Mouse (Mus musculus) spleen, embryonic (tissue): ENCODE measurements around the gene Ror2.

Experiments used
- CTCF ChIA-PET: fragments of 350-600 bp; sonication (Branson Sonifier 250); formaldehyde crosslinking; loops from one replicate; lab custom pipeline; 2022; lab: Charles Lee

Gene Ror2

DNA sequence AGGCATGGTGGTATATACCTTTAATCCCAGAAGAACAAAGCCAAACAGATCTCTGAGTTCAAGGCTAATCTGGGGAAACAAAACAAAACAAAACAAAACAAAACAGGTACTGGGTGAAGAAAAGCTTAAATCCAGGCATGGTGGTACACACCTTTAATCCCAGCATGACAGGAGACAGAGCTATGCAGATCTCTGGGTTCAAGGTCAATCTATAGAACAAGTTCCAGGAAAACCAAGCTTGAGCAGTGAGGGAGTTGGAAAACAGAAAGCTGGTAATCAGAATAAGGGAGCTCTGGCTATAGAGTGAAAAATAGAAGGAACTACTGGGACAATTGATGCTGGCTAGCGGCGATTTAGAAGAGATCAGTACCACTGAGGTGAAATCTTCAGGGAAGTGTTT, 145.6 kb downstream of the Ror2 start:
- CTCF ChIA-PET: no interaction called here

DNA sequence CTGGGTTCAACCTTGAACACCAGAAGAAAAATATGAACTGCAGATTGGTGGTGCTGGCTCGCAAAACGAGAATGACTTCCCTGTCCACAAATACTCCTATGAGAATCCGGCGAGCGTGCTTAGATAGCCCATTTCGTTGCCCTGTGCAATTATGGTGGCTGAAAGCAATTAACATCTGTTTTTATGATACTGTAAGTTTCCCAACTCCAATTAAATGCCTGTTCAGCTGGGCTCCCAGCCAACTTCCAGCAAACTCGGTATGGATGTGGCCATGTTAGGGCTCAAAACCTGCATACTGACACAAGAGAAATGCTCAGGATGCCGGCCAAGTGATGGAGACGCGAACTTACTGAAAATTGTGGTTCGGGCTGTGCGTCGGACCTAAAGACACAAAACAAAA, 155.4 kb downstream of the Ror2 start:
- CTCF ChIA-PET: no interaction called here

GRCm38 (mm10) chr13:53130032-53130431, 155.9 kb downstream of the Ror2 start:
- CTCF ChIA-PET: no interaction called here

GRCm38 (mm10) chr13:53125627-53126026, 160.3 kb downstream of the Ror2 start:
- CTCF ChIA-PET: no interaction called here

DNA sequence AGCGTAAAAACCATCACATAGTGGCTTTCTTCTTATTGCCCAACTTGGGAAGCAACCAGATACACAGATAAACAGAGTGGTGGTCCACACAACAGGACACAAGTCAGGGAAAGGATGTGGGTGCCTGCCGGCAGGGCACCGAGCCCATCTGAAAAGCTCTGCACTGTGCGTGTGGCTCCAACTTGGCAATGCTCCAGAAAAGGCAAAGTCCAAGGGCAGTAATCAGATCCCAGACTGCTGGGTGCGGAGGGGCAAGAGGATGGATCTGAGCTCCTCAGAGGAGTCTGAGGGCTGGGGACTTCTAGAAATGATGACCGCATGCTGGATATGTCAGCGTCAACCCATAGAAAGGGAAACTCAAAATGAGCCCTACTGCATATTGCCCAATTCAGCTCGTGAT, 163.8 kb downstream of the Ror2 start:
- CTCF ChIA-PET: no interaction called here

DNA sequence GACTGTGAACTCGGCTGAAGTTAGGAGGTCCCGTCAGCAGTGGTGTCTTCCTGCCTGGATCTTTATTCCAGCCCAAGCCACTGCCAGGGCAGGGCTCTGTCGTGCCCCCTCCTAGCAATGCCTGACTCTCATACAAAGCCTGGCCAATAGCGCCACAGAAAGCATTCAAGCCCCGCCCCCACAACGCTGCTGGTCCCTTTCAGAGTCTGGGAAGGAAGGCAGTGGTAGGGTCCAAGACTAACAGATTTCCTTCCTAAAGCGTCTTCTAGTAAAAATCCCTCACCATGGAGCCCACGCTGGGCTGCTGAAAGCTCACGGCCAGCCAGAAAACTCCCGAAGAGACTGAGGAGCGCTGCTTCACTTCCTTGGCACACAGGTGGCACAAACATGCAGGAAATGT, 165.0 kb downstream of the Ror2 start:
- CTCF ChIA-PET: no interaction called here

- CTCF ChIA-PET: no interaction called here
These were observed 166.1 kb downstream of the Ror2 start for GRCm38 (mm10) chr13:53119586-53120426.

- CTCF ChIA-PET: no interaction called here
These were observed 167.5 kb downstream of the Ror2 start for GRCm38 (mm10) chr13:53118398-53118797.

DNA sequence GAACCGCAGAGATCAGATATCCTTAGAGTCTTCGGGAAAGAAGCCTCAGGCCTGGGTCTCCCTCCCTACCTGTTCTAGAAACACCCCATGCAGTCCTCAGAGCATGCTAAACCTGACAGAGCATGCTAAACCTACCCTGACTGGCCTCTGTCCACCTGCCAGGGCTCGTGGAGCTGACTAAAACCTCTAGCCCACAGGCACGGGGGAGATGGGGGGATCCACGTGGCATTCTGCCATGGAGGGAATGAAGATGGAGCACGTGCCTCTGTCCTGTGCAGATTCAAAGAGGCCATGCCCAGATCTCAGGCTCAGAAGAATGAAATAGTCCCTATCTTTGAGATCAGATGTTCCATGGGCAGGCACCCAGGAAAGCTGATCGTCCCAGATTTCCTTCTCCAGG, 168.0 kb downstream of the Ror2 start:
- CTCF ChIA-PET: no interaction called here

DNA sequence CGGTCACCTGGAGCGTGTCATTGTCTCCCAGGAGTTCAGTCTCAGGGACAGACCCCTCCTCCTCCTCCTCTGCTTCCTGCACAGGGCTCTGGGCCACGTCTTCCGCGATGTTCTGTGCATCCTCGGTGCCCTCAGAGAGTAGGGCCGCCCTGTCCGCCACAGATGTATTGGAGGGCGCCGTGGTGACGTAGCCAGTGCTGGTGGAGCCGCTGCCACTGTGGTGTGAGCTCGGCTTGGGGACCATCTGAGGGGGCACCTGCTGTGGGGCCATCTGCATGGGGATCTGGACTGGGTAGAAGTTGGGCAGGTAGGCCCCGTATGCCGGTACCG, 175.7 kb downstream of the Ror2 start:
- CTCF ChIA-PET: no interaction called here

GRCm38 (mm10) chr13:53109560-53110248, 176.2 kb downstream of the Ror2 start:
- CTCF ChIA-PET: no interaction called here

GRCm38 (mm10) chr13:53106676-53107075, 179.2 kb downstream of the Ror2 start:
- CTCF ChIA-PET: no interaction called here

DNA sequence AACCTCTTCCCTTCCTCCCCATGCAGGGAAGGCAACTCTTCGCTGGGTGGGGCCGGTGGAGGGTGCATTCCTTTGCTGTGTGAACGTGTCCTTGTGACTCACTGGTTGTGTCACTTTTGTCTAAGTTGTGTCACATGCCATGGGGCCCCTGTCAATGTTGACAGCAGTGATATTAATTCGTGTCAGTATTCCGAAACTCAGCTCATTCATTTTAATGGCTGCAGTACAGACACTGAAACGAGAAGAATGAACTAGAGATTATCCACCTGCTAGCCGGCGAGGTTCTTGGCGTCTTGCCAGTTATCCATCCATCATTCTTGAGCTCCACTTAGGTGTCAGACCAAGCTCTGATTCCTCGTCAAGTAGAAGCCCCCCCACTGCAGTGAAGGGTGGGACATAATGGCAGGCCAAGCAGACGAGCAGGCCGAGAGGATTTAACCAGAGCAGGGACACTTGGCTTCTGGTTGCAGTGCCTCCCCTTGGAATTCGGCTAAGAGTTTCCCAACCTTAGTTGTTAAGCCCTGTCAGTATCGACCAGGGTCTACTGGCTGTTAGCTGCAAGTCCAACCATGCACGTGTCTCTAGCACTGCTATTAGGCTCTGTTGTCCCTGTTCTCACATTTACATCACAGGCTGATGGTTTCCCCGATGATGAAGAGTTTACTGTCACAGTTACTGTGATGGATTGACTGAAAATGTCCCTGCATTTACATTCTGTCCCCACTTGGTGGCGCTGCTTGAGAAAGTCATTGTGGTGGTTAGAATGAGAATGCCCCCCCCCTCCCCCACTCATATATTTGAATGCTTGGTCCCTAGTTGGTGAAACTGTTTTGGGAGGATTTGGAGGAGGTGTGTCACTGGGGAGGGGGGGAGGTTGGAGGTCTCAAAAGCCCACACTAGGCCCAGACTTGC, 185.9 kb downstream of the Ror2 start:
- CTCF ChIA-PET: no interaction called here

DNA sequence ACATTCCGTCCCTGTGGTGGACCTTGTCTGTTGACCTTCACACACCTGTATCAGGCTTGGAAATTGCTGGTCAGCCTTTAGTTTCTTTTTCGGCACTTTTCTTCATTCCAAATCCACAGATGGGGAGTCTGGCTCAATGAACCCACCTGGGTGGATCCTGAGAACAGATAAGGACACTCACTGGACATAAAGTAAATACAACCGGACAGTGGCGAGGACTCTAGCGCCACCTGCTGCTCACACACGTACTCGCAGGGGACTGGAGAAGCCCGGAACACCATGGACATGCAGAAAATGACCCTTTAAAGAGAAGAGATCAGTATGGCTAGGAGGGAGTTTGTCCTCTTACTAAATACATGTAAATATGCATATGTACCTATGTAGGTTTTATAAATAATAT, 189.3 kb downstream of the Ror2 start:
- CTCF ChIA-PET: no interaction called here

DNA sequence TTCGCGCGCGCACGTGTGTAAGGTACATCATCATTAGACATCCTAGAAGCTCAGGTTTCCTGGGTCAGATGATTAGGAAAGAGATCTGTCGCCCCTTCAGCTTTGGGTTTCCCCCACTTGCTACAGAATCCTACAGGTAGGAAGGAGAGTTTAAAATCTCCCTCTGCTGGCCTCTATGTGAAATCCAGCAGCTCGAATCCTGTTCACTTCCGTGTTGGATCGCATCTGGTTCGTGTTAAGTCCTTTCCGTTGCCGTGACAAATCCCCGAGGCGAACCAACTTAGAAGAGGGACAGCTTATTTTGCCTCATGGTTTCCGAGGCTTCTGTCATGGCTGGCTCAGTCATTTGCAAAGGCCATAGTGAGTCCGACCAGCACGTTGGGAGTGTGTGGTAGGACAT, 190.7 kb downstream of the Ror2 start:
- CTCF ChIA-PET: no interaction called here

DNA sequence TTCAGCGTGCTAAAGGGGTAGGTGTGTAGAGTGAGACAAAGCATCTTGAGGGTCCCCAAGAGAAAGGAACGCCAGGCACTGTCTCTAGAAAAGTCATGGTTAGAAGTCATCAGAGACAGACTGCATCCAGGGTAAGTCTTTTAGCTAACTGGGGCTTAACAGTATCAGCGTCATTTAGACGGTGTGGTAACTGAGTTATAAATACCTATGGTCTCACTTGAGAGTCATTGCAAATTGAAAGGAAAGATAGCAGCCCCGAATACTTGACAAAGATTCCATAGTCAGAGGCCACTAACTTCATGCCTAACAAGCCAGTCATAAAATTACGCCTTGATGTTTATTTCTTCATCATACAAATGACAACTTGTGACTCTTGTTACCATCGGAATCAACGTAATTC, 191.3 kb downstream of the Ror2 start:
- CTCF ChIA-PET: no interaction called here

DNA sequence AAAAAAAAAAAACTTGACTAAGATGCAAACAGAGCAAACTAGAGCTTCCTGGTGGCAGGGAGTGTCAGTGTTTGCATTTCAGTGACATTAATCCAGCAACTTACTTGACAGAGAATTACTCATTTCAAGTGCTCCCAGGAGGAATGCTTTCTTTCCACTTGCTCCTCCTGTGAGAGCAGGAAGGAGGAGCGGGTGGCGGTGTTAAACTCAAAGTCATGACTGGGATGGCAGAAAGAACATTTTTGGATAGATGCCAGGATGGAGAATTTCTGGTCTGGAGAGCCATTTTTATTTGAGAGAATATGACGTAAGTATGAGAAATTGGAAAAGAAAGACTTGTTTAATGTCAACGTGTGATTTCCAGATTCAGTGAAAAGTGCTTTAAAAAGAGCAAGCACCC, 192.5 kb downstream of the Ror2 start:
- CTCF ChIA-PET: no interaction called here

DNA sequence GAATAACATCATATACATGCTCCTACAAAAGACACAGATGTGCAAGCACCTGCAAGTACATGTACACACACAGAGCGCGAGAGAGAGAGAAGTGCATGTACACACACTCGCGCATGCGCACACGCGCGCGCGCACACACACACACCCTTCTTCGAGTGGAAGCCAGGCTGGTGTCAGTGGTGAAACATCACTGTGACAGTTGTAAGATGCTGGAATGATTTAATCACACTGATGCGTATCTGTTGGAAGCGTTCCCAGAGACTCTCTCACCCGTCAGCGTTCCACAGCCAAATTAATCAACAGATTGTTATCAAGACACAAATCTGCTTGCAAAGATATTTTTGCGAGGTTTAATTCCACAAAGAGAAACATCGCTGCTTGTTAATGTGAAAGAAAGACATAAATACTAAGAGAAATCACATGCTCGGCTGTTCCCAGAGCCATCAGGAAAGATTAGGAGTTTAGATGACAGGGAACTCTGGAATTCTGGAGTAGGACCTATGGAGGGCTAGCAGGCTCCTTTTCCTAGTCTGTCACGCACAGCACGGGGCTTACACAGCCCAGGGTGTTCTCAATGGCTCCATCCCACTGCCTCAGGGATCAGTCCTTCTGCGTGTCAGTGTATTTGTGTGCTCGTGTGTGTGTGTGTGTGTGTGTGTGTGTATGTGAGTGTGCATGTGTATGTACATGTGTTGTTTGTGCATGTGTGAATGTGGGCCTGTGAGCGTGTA, 199.2 kb downstream of the Ror2 start:
- CTCF ChIA-PET: no interaction called here

- CTCF ChIA-PET: no interaction called here
These were observed 204.1 kb downstream of the Ror2 start for GRCm38 (mm10) chr13:53081846-53082245.

DNA sequence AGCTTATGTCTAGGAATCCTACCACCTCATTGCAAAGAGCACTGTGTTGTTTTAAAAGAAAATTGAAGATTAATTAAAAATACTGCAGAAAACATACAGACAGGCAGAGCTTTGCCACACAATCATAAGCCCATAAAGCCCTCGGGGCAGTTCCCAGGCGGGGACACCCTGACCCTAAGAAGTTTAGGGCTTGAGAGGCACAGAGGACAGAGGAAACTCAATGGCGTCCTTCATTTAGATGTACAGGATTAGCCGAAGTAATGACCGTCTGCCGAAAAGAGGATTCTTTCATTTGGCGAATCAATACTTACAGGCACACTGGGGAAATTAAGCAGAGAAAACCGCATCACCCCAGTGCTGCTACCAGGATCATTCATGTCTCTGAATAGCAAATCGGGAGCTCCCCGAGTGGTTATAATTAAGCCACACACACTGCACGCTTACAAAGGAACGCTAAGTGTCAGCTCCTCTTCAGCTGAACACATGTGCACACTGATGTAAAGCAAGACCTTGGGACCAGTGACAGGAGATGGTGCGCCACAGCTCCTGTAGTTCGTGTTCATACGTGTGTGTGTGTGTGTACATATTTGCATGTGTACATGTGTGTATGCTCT, 208.1 kb downstream of the Ror2 start:
- CTCF ChIA-PET: no interaction called here

DNA sequence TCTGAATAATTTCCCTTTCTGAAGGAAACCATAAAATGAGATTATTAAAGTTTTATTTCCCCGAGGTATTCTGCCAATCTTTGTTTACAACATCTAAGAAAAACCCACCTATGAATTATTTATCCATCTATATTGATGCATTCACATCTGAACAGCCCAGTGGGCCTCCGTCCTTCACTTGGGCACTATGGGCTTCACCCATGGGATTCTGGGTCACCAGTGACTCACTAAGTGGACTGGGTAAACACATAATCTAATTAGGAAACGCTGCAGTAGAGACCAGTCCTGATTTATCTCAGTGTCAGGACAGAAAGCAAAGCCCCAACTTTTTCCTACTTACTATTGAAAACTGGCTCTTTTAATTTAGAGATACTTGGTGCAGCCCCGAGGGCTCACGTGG, 210.9 kb downstream of the Ror2 start:
- CTCF ChIA-PET: no interaction called here
